Mouse (Mus musculus): ENCODE data around the gene Clec10a.

- TF ChIP-seq CTCF (conservative IDR thresholded peaks at IDR 0.05; ENCODE audit: low read length) (peak; percentile 89), POU5F1 (IDR thresholded peaks at IDR 0.05; ENCODE audit: borderline replicate concordance, low read length) (no peak)
Observed at GRCm38 (mm10) chr11:70110146-70110545, 45.9 kb upstream of the Clec10a start.

All from E14TG2a.4 (cell line).